Mouse (Mus musculus) liver, embryonic 13.5 days (tissue): ENCODE measurements around the gene Gga1. TPM values are rescaled to one million over a fixed set of nuclear protein-coding genes. Genes with fewer than 3 reads are reported as not detected.
A peak's percentile ranks its signal among the peaks of the same experiment; 100 is the strongest.

Experiments
- ATAC-seq: fragments of 200-750 bp; cut with Nextera tagmentation; 2 replicates; pipeline ENCODE4 v1.8.0; 2017; ENCODE audit warnings: low read depth, mild to moderate bottlenecking, moderate number of reproducible peaks, moderate library complexity
- DNase-seq: peaks from one replicate; pipeline ENCODE4 v3.0.0; 2022
- H3K27ac ChIP-seq: fragments of 300-500 bp; sonication (generic); 2 replicates; pipeline ENCODE4 v1.5.1; 2015; ENCODE audit warnings: moderate library complexity, mild to moderate bottlenecking, inconsistent platforms
- H3K27me3 ChIP-seq: fragments of 300-500 bp; sonication (generic); 2 replicates; pipeline ENCODE4 v1.6.1; 2015; ENCODE audit warnings: mild to moderate bottlenecking, inconsistent platforms
- H3K36me3 ChIP-seq: fragments of 300-500 bp; sonication (generic); 2 replicates; pipeline ENCODE4 v1.6.1; 2015; ENCODE audit warnings: mild to moderate bottlenecking, inconsistent platforms
- H3K4me1 ChIP-seq: fragments of 300-500 bp; sonication (generic); replicated peaks from 2 replicates; pipeline ENCODE4 v1.6.1; 2015; ENCODE audit warnings: inconsistent platforms
- H3K4me2 ChIP-seq: fragments of 300-500 bp; sonication (generic); 2 replicates; pipeline ENCODE4 v1.6.1; 2015; ENCODE audit warnings: inconsistent platforms, mild to moderate bottlenecking, moderate library complexity
- H3K4me3 ChIP-seq: fragments of 300-500 bp; sonication (generic); replicated peaks from 2 replicates; pipeline ENCODE4 v1.5.1; 2015; ENCODE audit warnings: mild to moderate bottlenecking, inconsistent platforms
- H3K9ac ChIP-seq: fragments of 300-500 bp; sonication (generic); 2 replicates; pipeline ENCODE4 v1.6.1; 2015; ENCODE audit warnings: mild to moderate bottlenecking, inconsistent platforms
- H3K9me3 ChIP-seq: fragments of 300-500 bp; sonication (generic); replicated peaks from 2 replicates; pipeline ENCODE4 v1.6.1; 2016; ENCODE audit warnings: inconsistent platforms
- WGBS: fragments of 180-500 bp; shearing (Covaris S2); methylation state at CpG from one replicate; pipeline ENCODE4 v1.1.7; 2015; ENCODE audit not compliant: insufficient replicate concordance; 5-methylcytosine and 5-hydroxymethylcytosine counted together
- polyA plus RNA-seq: library from polyadenylated mRNA; unstranded; fragments of >200 nt; fragmentation: Nextera tagmentation; extraction: Ambion mirVana; gene quantifications from 2 replicates; pipeline ENCODE4 v1.2.1, GENCODE M21; 2015

Gene Gga1
- polyA plus RNA-seq, 1 experiment from 2014 or later: 20.7 TPM

GRCm38 (mm10) chr15:78836086-78836621 is 40.8 kb upstream of the Gga1 start:
- Histone ChIP-seq H3K9ac (no peak overlapping the region), H3K4me1 (peaks cover 59% of the 10 kb centered on the region), H3K27ac (peak overlapping the region; percentile 80), H3K4me2 (no peak overlapping the region), H3K36me3 (no peaks in the 10 kb centered on the region), H3K9me3 (no peaks in the 10 kb centered on the region), H3K27me3 (peaks cover 18% of the 10 kb centered on the region), H3K4me3 (no peak overlapping the region)
- 54% methylated on average over 8 of the region's 8 CpGs for WGBS
- no peak for DNase-seq
- ATAC-seq: no peak

GRCm38 (mm10) chr15:78839744-78840143 is 37.2 kb upstream of the Gga1 start:
- DNase-seq: no peak
- peaks cover 67% of the 10 kb centered on the region for H3K4me1 ChIP-seq
- no peak for ATAC-seq
- peaks cover 54% of the 10 kb centered on the region for H3K27me3 ChIP-seq
- H3K9me3 ChIP-seq: no peaks in the 10 kb centered on the region
- no peaks in the 10 kb centered on the region for H3K36me3 ChIP-seq
- peak overlapping the region; percentile 9; the same call in 1 of the 2 replicates for H3K27ac ChIP-seq
- no peak overlapping the region for H3K4me2 ChIP-seq
- H3K4me3 ChIP-seq: no peak overlapping the region
- WGBS: 31% methylated on average over 2 of the region's 2 CpGs
- H3K9ac ChIP-seq: no peak overlapping the region

GRCm38 (mm10) chr15:78840241-78840640 is 36.7 kb upstream of the Gga1 start:
- Histone ChIP-seq H3K4me2 (no peak overlapping the region), H3K27me3 (peaks cover 59% of the 10 kb centered on the region), H3K4me1 (peaks cover 65% of the 10 kb centered on the region), H3K27ac (peak overlapping the region; percentile 30), H3K36me3 (no peaks in the 10 kb centered on the region), H3K9me3 (no peaks in the 10 kb centered on the region), H3K4me3 (no peak overlapping the region), H3K9ac (no peak overlapping the region)
- DNase-seq (no peak), ATAC-seq (peak; percentile 56)
- WGBS: 47% methylated on average over 3 of the region's 3 CpGs

GRCm38 (mm10) chr15:78840751-78841150 is 36.2 kb upstream of the Gga1 start:
- Histone ChIP-seq H3K4me3 (no peak overlapping the region), H3K27me3 (peaks cover 64% of the 10 kb centered on the region), H3K9ac (no peak overlapping the region), H3K4me1 (peaks cover 65% of the 10 kb centered on the region), H3K9me3 (no peaks in the 10 kb centered on the region), H3K4me2 (no peak overlapping the region), H3K36me3 (no peaks in the 10 kb centered on the region), H3K27ac (peak overlapping the region; percentile 30)
- ATAC-seq: no peak
- no peak for DNase-seq
- 61% methylated on average over 11 of the region's 11 CpGs for WGBS

- H3K9me3 ChIP-seq: no peaks in the 10 kb centered on the region
- WGBS: 53% methylated on average over 6 of the region's 6 CpGs
- H3K9ac ChIP-seq: no peak overlapping the region
- H3K4me3 ChIP-seq: no peak overlapping the region
- no peak overlapping the region for H3K4me2 ChIP-seq
- DNase-seq (no peak), ATAC-seq (no peak)
- peaks cover 65% of the 10 kb centered on the region for H3K4me1 ChIP-seq
- H3K36me3 ChIP-seq: no peaks in the 10 kb centered on the region
- H3K27ac ChIP-seq: peak overlapping the region; percentile 30; the same call in 1 of the 2 replicates
- peaks cover 68% of the 10 kb centered on the region for H3K27me3 ChIP-seq
Observed at GRCm38 (mm10) chr15:78841161-78841790, 35.7 kb upstream of the Gga1 start.

GRCm38 (mm10) chr15:78842371-78843163 is 34.4 kb upstream of the Gga1 start, which contains the start of gene Cdc42ep1:
Gene Cdc42ep1, plus strand, starts transcription at chr15:78842624.
- Histone ChIP-seq H3K4me1 (peaks cover 72% of the 10 kb centered on the region), H3K36me3 (peaks cover 6% of the 10 kb centered on the region), H3K4me2 (peak within 1 kb of the TSS; percentile 58), H3K9ac (peak within 1 kb of the TSS; percentile 71), H3K4me3 (peak within 1 kb of the TSS; percentile 60), H3K27me3 (peaks cover 70% of the 10 kb centered on the region), H3K9me3 (no peaks in the 10 kb centered on the region), H3K27ac (peak within 1 kb of the TSS; percentile 77)
- under 1% methylated on average over 74 of the region's 86 CpGs for WGBS
- ATAC-seq: peak; percentile 58
- DNase-seq: no peak

GRCm38 (mm10) chr15:78843581-78844469 is 33.2 kb upstream of the Gga1 start:
- Histone ChIP-seq H3K4me3 (peak overlapping the region; percentile 60), H3K27ac (peak overlapping the region; percentile 77), H3K4me1 (peaks cover 74% of the 10 kb centered on the region), H3K4me2 (peak overlapping the region; percentile 58), H3K9ac (peak overlapping the region; percentile 71), H3K9me3 (no peaks in the 10 kb centered on the region), H3K27me3 (peaks cover 70% of the 10 kb centered on the region), H3K36me3 (peaks cover 9% of the 10 kb centered on the region)
- DNase-seq: no peak
- 20% methylated on average over 21 of the region's 21 CpGs for WGBS
- ATAC-seq: no peak

- Histone ChIP-seq H3K27ac (peak overlapping the region; percentile 36; the same call in 1 of the 2 replicates), H3K9ac (peak overlapping the region; percentile 71; the same call in 1 of the 2 replicates), H3K9me3 (no peaks in the 10 kb centered on the region), H3K4me2 (peak overlapping the region; percentile 58), H3K27me3 (peaks cover 74% of the 10 kb centered on the region), H3K36me3 (peaks cover 17% of the 10 kb centered on the region), H3K4me3 (peak overlapping the region; percentile 60), H3K4me1 (peaks cover 81% of the 10 kb centered on the region)
- ATAC-seq (no peak), DNase-seq (no peak)
- 34% methylated on average over 9 of the region's 9 CpGs for WGBS
Observed at GRCm38 (mm10) chr15:78844791-78845190, 32.2 kb upstream of the Gga1 start.

GRCm38 (mm10) chr15:78845321-78845720 is 31.7 kb upstream of the Gga1 start:
- H3K4me2 ChIP-seq: peak overlapping the region; percentile 58
- ATAC-seq: no peak
- H3K27me3 ChIP-seq: peaks cover 74% of the 10 kb centered on the region
- H3K9me3 ChIP-seq: no peaks in the 10 kb centered on the region
- H3K4me3 ChIP-seq: peak overlapping the region; percentile 7
- 61% methylated on average over 11 of the region's 11 CpGs for WGBS
- H3K9ac ChIP-seq: peak overlapping the region; percentile 24; the same call in 1 of the 2 replicates
- no peak for DNase-seq
- peaks cover 83% of the 10 kb centered on the region for H3K4me1 ChIP-seq
- H3K36me3 ChIP-seq: peaks cover 20% of the 10 kb centered on the region
- H3K27ac ChIP-seq: peak overlapping the region; percentile 11

- H3K4me2 ChIP-seq: peak overlapping the region; percentile 58
- 63% methylated on average over 8 of the region's 8 CpGs for WGBS
- DNase-seq: no peak
- no peak overlapping the region; the same call in 1 of the 2 replicates for H3K9ac ChIP-seq
- H3K36me3 ChIP-seq: peaks cover 20% of the 10 kb centered on the region
- no peaks in the 10 kb centered on the region for H3K9me3 ChIP-seq
- H3K4me3 ChIP-seq: no peak overlapping the region
- H3K4me1 ChIP-seq: peaks cover 83% of the 10 kb centered on the region
- H3K27me3 ChIP-seq: peaks cover 74% of the 10 kb centered on the region
- ATAC-seq: no peak
- peak overlapping the region; percentile 11; the same call in 1 of the 2 replicates for H3K27ac ChIP-seq
Observed at GRCm38 (mm10) chr15:78845867-78846266, 31.1 kb upstream of the Gga1 start.
